Mouse (Mus musculus): ENCODE data around the gene Insr.
A peak's percentile ranks its signal among the peaks of the same experiment; 100 is the strongest.
"Not testable (repeated sequence)": the region's sequence is repeated elsewhere in the genome, so short reads cannot be mapped to it uniquely, and the experiment has no call there.

The Insr gene

GRCm38 (mm10) chr8:3191006-3191405 lies 88.4 kb downstream of the Insr start:
- DNase-seq (ENCODE audit: low spot score), result no peak

- DNase-seq (ENCODE audit: low spot score), result peak; percentile 27
Observed at GRCm38 (mm10) chr8:3187456-3187855, 92.0 kb downstream of the Insr start.

GRCm38 (mm10) chr8:3179930-3180329 lies 99.5 kb downstream of the Insr start:
- DNase-seq (ENCODE audit: low spot score), result peak; percentile 59

DNA sequence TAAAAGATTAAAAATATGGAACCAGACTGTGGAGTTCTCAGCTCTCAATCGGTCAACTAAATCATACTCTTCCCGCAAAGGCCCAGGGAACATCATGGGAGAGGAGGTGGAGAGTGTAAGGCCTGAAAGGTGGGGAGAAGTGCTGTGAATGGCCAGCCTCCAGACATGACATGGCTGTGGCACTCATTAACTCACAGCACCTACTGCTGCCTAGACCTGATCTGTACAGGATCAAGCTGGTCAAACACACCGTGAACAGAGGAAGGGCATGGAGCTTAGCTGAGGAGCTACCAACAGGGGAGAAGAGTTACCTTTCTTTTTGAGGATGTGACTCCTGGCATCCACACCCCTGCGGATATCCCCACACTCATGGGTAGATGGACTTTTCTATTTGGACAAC lies 102.0 kb downstream of the Insr start:
- DNase-seq (ENCODE audit: low spot score), result no peak

DNA sequence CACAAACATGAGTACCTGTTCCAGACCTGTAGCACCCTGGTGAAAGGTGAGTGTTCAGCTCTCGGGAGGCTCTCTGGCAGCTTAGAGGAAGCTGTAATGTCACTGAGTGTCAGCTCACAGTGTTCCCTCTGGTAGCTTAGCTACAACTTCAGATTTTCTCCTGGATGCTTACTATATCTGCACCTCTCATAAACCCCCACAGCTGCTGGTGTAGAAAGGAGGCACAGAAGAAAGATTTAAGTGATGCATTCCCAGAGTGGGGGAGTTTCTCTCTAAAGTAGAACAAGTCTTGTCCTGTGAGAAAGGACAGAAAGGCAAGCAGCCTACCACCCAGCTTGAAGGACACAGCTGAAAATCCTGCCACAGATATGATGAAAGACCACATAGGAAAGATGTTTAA lies 107.2 kb downstream of the Insr start:
- DNase-seq (ENCODE audit: low spot score), result no peak

- no peak for DNase-seq (ENCODE audit: low spot score)
Observed at GRCm38 (mm10) chr8:3146506-3146905, 132.9 kb downstream of the Insr start.

- DNase-seq (ENCODE audit: low spot score), result not testable (repeated sequence)
Observed at GRCm38 (mm10) chr8:3100416-3100815, 179.0 kb downstream of the Insr start.

Measured in MN1 (cell line).